Mouse (Mus musculus) CH12.LX (cell line): Measurements from ENCODE around the gene Tmcc1. TPM values are rescaled to one million over a fixed set of nuclear protein-coding genes. Genes with fewer than 3 reads are reported as not detected.

ENCODE experiments used
- DNase-seq: peaks from one replicate; pipeline ENCODE4 v3.0.0-alpha.2; 2013; ENCODE audit errors: extremely low read depth
- H3K27ac ChIP-seq: 2 replicates; pipeline ENCODE4 v1.5.1; 2012; ENCODE audit warnings: low read depth, mild to moderate bottlenecking, control low read depth, moderate library complexity; ENCODE audit not compliant: insufficient read depth
- H3K27me3 ChIP-seq: replicated peaks from 2 replicates; pipeline ENCODE3; 2012; ENCODE audit warnings: inconsistent platforms
- H3K36me3 ChIP-seq, 2 experiments: replicated peaks in 1 of 2; 2 replicates each; pipeline versions ENCODE3 to v1.6.1; 2012; ENCODE audit warnings: inconsistent platforms in 1 of 2, low read length in 1 of 2, mild to moderate bottlenecking in 1 of 2, mixed read lengths in 1 of 2, moderate library complexity in 1 of 2; ENCODE audit not compliant: control insufficient read depth in 1 of 2, insufficient read depth in 1 of 2
- H3K4me1 ChIP-seq, 2 experiments: 2 replicates each; pipeline ENCODE4 v1.6.1; 2012; ENCODE audit warnings: inconsistent platforms in 1 of 2, moderate library complexity in 1 of 2; ENCODE audit not compliant: insufficient read depth in 2 of 2, control insufficient read depth in 1 of 2
- H3K4me2 ChIP-seq: 2 replicates; pipeline ENCODE4 v1.6.1; 2012; ENCODE audit warnings: low read depth, mild to moderate bottlenecking, control low read depth; ENCODE audit not compliant: poor library complexity, insufficient read depth, severe bottlenecking
- H3K4me3 ChIP-seq, 3 experiments: fragments of 150-350 bp in 1 of 3; sonication (generic) in 1 of 3; replicated peaks in 1 of 3; 2 replicates each; pipeline versions ENCODE3 to v1.5.1; 2011 to 2012; ENCODE audit warnings: low read depth in 2 of 3, low read length in 2 of 3, mild to moderate bottlenecking in 2 of 3, moderate library complexity in 2 of 3, control low read depth in 1 of 3, improper control_type of control experiment in 1 of 3, inconsistent platforms in 1 of 3, mixed read lengths in 1 of 3; ENCODE audit not compliant: poor library complexity in 1 of 3
- H3K79me2 ChIP-seq: replicated peaks from 2 replicates; pipeline ENCODE4 v1.6.1; 2012; ENCODE audit warnings: mild to moderate bottlenecking, moderate library complexity; ENCODE audit not compliant: control insufficient read depth, poor library complexity, insufficient read depth, severe bottlenecking; ENCODE audit errors: extremely low read depth
- H3K9ac ChIP-seq: 2 replicates; pipeline ENCODE4 v1.6.1; 2012; ENCODE audit warnings: low read depth, mild to moderate bottlenecking, control low read depth, moderate library complexity; ENCODE audit not compliant: insufficient read depth
- H3K9me3 ChIP-seq: replicated peaks from 2 replicates; pipeline ENCODE3; 2012; ENCODE audit warnings: low read length, inconsistent platforms, mixed read lengths
- CHD1 ChIP-seq: IDR thresholded peaks from 2 replicates; pipeline ENCODE4 v1.6.1; 2012; ENCODE audit warnings: low read depth, low read length, improper control_type of control experiment, inconsistent platforms
- CTCF ChIP-seq, 2 experiments: IDR thresholded peaks in 1 of 2; conservative IDR thresholded peaks in 1 of 2; 2 replicates each; pipeline ENCODE4 v1.5.1; 2011 to 2012; ENCODE audit warnings: low read depth in 2 of 2, low read length in 2 of 2, improper control_type of control experiment in 1 of 2, inconsistent platforms in 1 of 2, mild to moderate bottlenecking in 1 of 2, moderate library complexity in 1 of 2
- E2F4 ChIP-seq: IDR thresholded peaks from 2 replicates; pipeline ENCODE4 v1.6.1; 2011; ENCODE audit warnings: low read depth, low read length, improper control_type of control experiment; ENCODE audit not compliant: insufficient replicate concordance
- HCFC1 ChIP-seq: IDR thresholded peaks from 2 replicates; pipeline ENCODE4 v1.6.1; 2012; ENCODE audit warnings: low read depth, mild to moderate bottlenecking, inconsistent platforms, low read length, improper control_type of control experiment
- JUND ChIP-seq: conservative IDR thresholded peaks from 2 replicates; pipeline ENCODE4 v1.6.1; 2011; ENCODE audit warnings: low read depth, low read length, improper control_type of control experiment
- MAFK ChIP-seq: IDR thresholded peaks from 2 replicates; pipeline ENCODE4 v1.6.1; 2011; ENCODE audit warnings: low read length, improper control_type of control experiment; ENCODE audit not compliant: insufficient replicate concordance
- MAX ChIP-seq: IDR thresholded peaks from 2 replicates; pipeline ENCODE4 v1.6.1; 2011; ENCODE audit warnings: low read length, improper control_type of control experiment
- MEF2A ChIP-seq: IDR thresholded peaks from 2 replicates; pipeline ENCODE4 v1.6.1; 2014; ENCODE audit warnings: low read depth, mild to moderate bottlenecking, inconsistent platforms, low read length, improper control_type of control experiment, borderline replicate concordance
- MXI1 ChIP-seq: IDR thresholded peaks from 2 replicates; pipeline ENCODE4 v1.6.1; 2011; ENCODE audit warnings: mild to moderate bottlenecking, low read depth, low read length, improper control_type of control experiment
- MYC ChIP-seq: IDR thresholded peaks from 2 replicates; pipeline ENCODE4 v1.6.1; 2011; ENCODE audit warnings: low read depth, mild to moderate bottlenecking, improper control_type of control experiment, low read length
- NELFE ChIP-seq: IDR thresholded peaks from 2 replicates; pipeline ENCODE4 v1.6.1; 2011; ENCODE audit warnings: low read depth, low read length, improper control_type of control experiment
- NRF1 ChIP-seq: IDR thresholded peaks from 2 replicates; pipeline ENCODE4 v1.6.1; 2014; ENCODE audit warnings: low read depth, mild to moderate bottlenecking, inconsistent platforms, low read length, improper control_type of control experiment, moderate library complexity
- PAX5 ChIP-seq: IDR thresholded peaks from 2 replicates; pipeline ENCODE4 v1.6.1; 2012; ENCODE audit warnings: low read length, inconsistent platforms, mixed read lengths
- POLR2A ChIP-seq: IDR thresholded peaks from 2 replicates; pipeline ENCODE4 v1.6.1; 2011; ENCODE audit warnings: low read depth, mild to moderate bottlenecking, improper control_type of control experiment, low read length
- POLR2AphosphoS2 ChIP-seq: IDR thresholded peaks from 2 replicates; pipeline ENCODE4 v1.6.1; 2011; ENCODE audit warnings: low read depth, low read length, improper control_type of control experiment
- RCOR1 ChIP-seq: conservative IDR thresholded peaks from 2 replicates; pipeline ENCODE4 v1.6.1; 2012; ENCODE audit warnings: low read depth, mild to moderate bottlenecking, inconsistent platforms, low read length, improper control_type of control experiment
- SIN3A ChIP-seq: IDR thresholded peaks from 2 replicates; pipeline ENCODE4 v1.6.1; 2012; ENCODE audit warnings: low read length, improper control_type of control experiment, inconsistent platforms
- SMC3 ChIP-seq: IDR thresholded peaks from 2 replicates; pipeline ENCODE4 v1.6.1; 2011; ENCODE audit warnings: low read depth, low read length, improper control_type of control experiment
- TCF12 ChIP-seq: IDR thresholded peaks from 2 replicates; pipeline ENCODE4 v1.6.1; 2014; ENCODE audit warnings: low read depth, mild to moderate bottlenecking, inconsistent platforms, low read length, improper control_type of control experiment
- UBTF ChIP-seq: IDR thresholded peaks from 2 replicates; pipeline ENCODE4 v1.6.1; 2012; ENCODE audit warnings: low read depth, mild to moderate bottlenecking, inconsistent platforms, low read length, improper control_type of control experiment, moderate library complexity
- USF1 ChIP-seq: IDR thresholded peaks from 2 replicates; pipeline ENCODE4 v1.6.1; 2014; ENCODE audit warnings: low read depth, mild to moderate bottlenecking, inconsistent platforms, low read length, improper control_type of control experiment
- USF2 ChIP-seq: conservative IDR thresholded peaks from 2 replicates; pipeline ENCODE4 v1.6.1; 2011; ENCODE audit warnings: low read depth, low read length, improper control_type of control experiment
- ZC3H11A ChIP-seq: IDR thresholded peaks from 2 replicates; pipeline ENCODE4 v1.6.1; 2012; ENCODE audit warnings: low read depth, mild to moderate bottlenecking, inconsistent platforms, low read length, improper control_type of control experiment
- ZMIZ1 ChIP-seq: IDR thresholded peaks from 2 replicates; pipeline ENCODE4 v1.6.1; 2012; ENCODE audit warnings: low read depth, mild to moderate bottlenecking, inconsistent platforms, low read length, improper control_type of control experiment
- ZNF384 ChIP-seq: IDR thresholded peaks from 2 replicates; pipeline ENCODE4 v1.6.1; 2012; ENCODE audit warnings: low read depth, low read length, improper control_type of control experiment, inconsistent platforms
- dilution Hi-C: fragments of 300-500 bp; cut with MboI; formaldehyde crosslinking; loops from 2 replicates; pipeline ENCODE4 v1.14.3; 2020; ENCODE audit warnings: low sequenced_read_pairs; ENCODE audit not compliant: extremely low pct_unique_long_range_greater_than_20kb, extremely low pct_ligation_motif_present
- in situ Hi-C: fragments of 300-500 bp; cut with MboI; formaldehyde crosslinking; loops from 3 replicates; pipeline ENCODE4 v1.14.3; 2019; ENCODE audit warnings: low sequenced_read_pairs, low pct_ligation_motif_present, low pct_unique_long_range_greater_than_20kb, mixed read lengths
- polyA plus RNA-seq: library from polyadenylated mRNA; unstranded; fragments of >175 nt; gene quantifications from 2 replicates; pipeline ENCODE4 v1.2.1, GENCODE M21; 2012; ENCODE audit warnings: low read depth; ENCODE audit not compliant: insufficient read length
- total RNA-seq, 2 experiments: library from RNA; depleted of rRNA; stranded (reverse); fragments of 300-350 nt in 1 of 2; fragments of >200 nt in 1 of 2; gene quantifications; 2 replicates each; pipeline ENCODE4 v1.2.3; 2012 to 2014

Tmcc1 gene
- total and polyA plus RNA-seq, 3 experiments = 3.6 to 60.8 (median 3.7) TPM

DNA sequence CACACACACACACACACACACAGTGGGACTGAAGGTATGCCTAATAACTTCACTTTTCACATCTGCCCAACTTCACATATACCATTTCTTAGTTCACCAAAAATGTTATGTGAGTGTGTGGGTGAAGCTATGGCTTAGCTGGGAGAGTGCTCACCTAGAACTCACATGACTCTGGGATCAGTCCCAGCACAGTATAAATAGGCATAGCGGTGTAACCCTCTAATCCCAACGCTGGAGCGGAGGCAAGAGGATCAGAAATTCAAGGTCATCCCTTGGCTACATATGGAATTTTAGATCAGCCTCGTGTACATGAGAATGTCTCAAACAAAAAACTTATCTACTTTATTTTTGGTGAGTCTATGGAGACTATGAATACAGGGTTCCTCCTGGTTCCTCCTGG is 119.7 kb downstream of the Tmcc1 start:
- dilution Hi-C loops = no loop called here
- in situ Hi-C loops = no loop called here
- no peaks in the 10 kb centered on the region for H3K27me3 ChIP-seq

DNA sequence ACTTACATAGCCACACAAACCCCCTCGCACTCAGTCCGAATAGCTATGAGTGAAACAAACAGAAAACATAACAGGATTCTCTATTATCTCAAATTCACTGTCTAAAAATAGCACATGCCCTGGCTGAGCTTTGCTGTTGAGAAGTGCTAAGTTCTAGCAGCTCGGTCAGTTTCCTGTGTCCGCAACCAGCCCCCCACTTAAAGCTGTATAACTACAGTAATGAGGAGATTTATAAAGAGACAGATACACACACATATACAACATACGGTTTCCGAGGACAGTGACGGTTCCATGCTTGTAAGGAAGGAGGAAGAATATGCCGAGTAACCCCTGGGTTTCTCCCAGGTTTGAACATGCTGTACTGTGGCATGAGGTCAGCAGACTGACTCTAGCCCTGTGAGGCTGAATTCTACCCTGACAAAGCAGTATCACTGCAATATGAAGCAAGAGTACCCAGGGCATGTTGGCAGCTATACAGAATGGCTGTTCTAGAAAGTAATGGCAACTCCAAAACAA is 120.5 kb downstream of the Tmcc1 start:
- Histone ChIP-seq H3K9me3 (no peaks in the 10 kb centered on the region), H3K4me1 (no peaks in the 10 kb centered on the region), H3K9ac (no peak overlapping the region), H3K79me2 (no peaks in the 10 kb centered on the region), H3K4me2 (no peak overlapping the region), H3K36me3 (no peaks in the 10 kb centered on the region), H3K4me3 (no peak overlapping the region), H3K27me3 (no peaks in the 10 kb centered on the region), H3K27ac (no peak overlapping the region)
- dilution Hi-C loops (no loop called here), in situ Hi-C loops (no loop called here)
- DNase-seq = no peak
- TF ChIP-seq USF1 (no peak), MEF2A (no peak), NRF1 (no peak), TCF12 (no peak), MAX (no peak), POLR2A (no peak), USF2 (no peak), CHD1 (no peak), MXI1 (no peak), POLR2AphosphoS2 (no peak), UBTF (no peak), ZC3H11A (no peak), JUND (no peak), HCFC1 (no peak), ZNF384 (no peak)

More for the DNA sequence above, 119.7 kb downstream of the Tmcc1 start:
- no peaks in the 10 kb centered on the region for H3K9me3 ChIP-seq
- no peaks in the 10 kb centered on the region for H3K36me3 ChIP-seq
- no peak overlapping the region for H3K9ac ChIP-seq
- H3K4me2 ChIP-seq = no peak overlapping the region
- H3K79me2 ChIP-seq = no peaks in the 10 kb centered on the region
- H3K4me1 ChIP-seq = no peaks in the 10 kb centered on the region
- TF ChIP-seq MAFK (no peak), RCOR1 (no peak), ZMIZ1 (no peak), PAX5 (no peak), NRF1 (no peak), MYC (no peak), MAX (no peak), CTCF (conservative IDR thresholded peaks at IDR 0.05 in 1 of 2, IDR thresholded peaks at IDR 0.05 in 1 of 2; ENCODE audit: low read depth in 2 of 2, low read length in 2 of 2) (no peak), SIN3A (no peak), E2F4 (no peak), USF2 (no peak), POLR2A (no peak), MEF2A (no peak), USF1 (no peak), HCFC1 (no peak), SMC3 (no peak), NELFE (no peak)
- H3K4me3 ChIP-seq = no peak overlapping the region
- no peak for DNase-seq
- no peak overlapping the region for H3K27ac ChIP-seq
